ENCODE assay signal across 8 mouse cellular contexts in the genomic region with DNA sequence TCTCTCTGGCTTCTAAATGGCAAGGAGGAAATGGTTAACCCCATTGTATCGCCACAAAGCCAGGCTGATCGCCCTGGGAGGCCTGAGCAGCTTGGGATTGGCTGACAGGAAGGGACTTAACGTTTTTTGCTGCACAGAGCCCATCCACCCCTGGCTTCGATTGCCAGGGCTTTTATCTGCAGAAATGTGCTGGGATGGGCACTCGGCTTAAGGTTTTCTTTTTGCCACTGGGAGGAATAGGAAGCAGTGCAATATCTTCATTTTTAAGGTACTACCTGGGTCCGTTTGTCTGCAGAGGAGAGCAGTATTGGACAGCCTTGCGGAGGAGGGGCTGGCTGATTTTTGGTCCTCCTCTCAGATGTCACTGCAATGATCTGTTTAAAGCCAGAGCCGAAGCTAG.
A peak's percentile ranks its signal among the peaks of the same experiment; 100 is the strongest.
DNase-seq lines count a peak whose midpoint lies in the region; ATAC-seq and TF ChIP-seq lines count a peak whose summit lies in the region.

No protein-coding gene starts in this region.

- no peak for TF ChIP-seq POLR2A in cerebellum, adult 2 months (IDR thresholded peaks at IDR 0.05; ENCODE audit: borderline replicate concordance, insufficient read depth, low read length)

- WGBS in heart, embryonic 13.5 days, result 8% methylated on average over 8 of the region's 8 CpGs
- WGBS in cerebellum, adult 2 months, result 5% methylated on average over 8 of the region's 8 CpGs
- 7% methylated on average over 8 of the region's 8 CpGs for WGBS in forebrain, embryonic 16.5 days
- 4% methylated on average over 8 of the region's 8 CpGs for WGBS in midbrain, embryonic 10.5 days

- no peak for DNase-seq in heart, adult 9 months (ENCODE audit: low spot score in 2 of 2)
- DNase-seq in cerebellum, adult 2 months, result peak; percentile 65 to 68
- DNase-seq in midbrain, embryonic 10.5 days (ENCODE audit: low spot score), result peak; percentile 75
- DNase-seq in urinary bladder, postnatal 36 days (ENCODE audit: low spot score in 2 of 2), result no peak
- DNase-seq in kidney, adult 18-20 months, result no peak
- DNase-seq in layer of hippocampus, postnatal 25 days (ENCODE audit: extremely low spot score in 1 of 2, low spot score in 1 of 2), result no peak

- no peaks in the 10 kb centered on the region for H3K9me3 ChIP-seq in heart, embryonic 13.5 days
- no peaks in the 10 kb centered on the region for H3K9me3 ChIP-seq in forebrain, embryonic 16.5 days (ENCODE audit: control insufficient read depth, low read length)
- peaks cover 8% of the 10 kb centered on the region for H3K9me3 ChIP-seq in midbrain, embryonic 10.5 days (replicated peaks)

- H3K4me3 ChIP-seq in heart, embryonic 13.5 days, result peak overlapping the region; percentile 23; the same call in 1 of the 2 replicates
- H3K4me3 ChIP-seq in cerebellum, adult 2 months (replicated peaks; ENCODE audit: insufficient read depth, low read depth, low read length), result peak overlapping the region; percentile 33
- no peak overlapping the region for H3K4me3 ChIP-seq in forebrain, embryonic 16.5 days (replicated peaks; ENCODE audit: low read length)
- H3K4me3 ChIP-seq in midbrain, embryonic 10.5 days, result peak overlapping the region; percentile 53

- peak overlapping the region; percentile 62 for H3K4me2 ChIP-seq in heart, embryonic 13.5 days
- peak overlapping the region; percentile 4 for H3K4me2 ChIP-seq in forebrain, embryonic 16.5 days (ENCODE audit: low read length)

- H3K4me1 ChIP-seq in heart, embryonic 13.5 days, result no peaks in the 10 kb centered on the region
- H3K4me1 ChIP-seq in cerebellum, adult 2 months (ENCODE audit: control insufficient read depth, insufficient read depth, low read length), result peaks cover 9% of the 10 kb centered on the region; the same call in 1 of the 2 replicates
- H3K4me1 ChIP-seq in forebrain, embryonic 16.5 days (replicated peaks; ENCODE audit: control insufficient read depth, insufficient read depth, low read length), result peaks cover 23% of the 10 kb centered on the region
- peaks cover 49% of the 10 kb centered on the region for H3K4me1 ChIP-seq in midbrain, embryonic 10.5 days

- no peak overlapping the region for H3K27ac ChIP-seq in heart, embryonic 13.5 days (replicated peaks)
- peak overlapping the region; percentile 57 for H3K27ac ChIP-seq in cerebellum, adult 2 months (ENCODE audit: insufficient read depth, low read length)
- no peak overlapping the region for H3K27ac ChIP-seq in forebrain, embryonic 16.5 days (ENCODE audit: low read length)
- H3K27ac ChIP-seq in midbrain, embryonic 10.5 days (replicated peaks), result peak overlapping the region; percentile 85

- no peaks in the 10 kb centered on the region for H3K36me3 ChIP-seq in heart, embryonic 13.5 days
- no peaks in the 10 kb centered on the region for H3K36me3 ChIP-seq in forebrain, embryonic 16.5 days (ENCODE audit: control insufficient read depth, insufficient read depth)
- H3K36me3 ChIP-seq in midbrain, embryonic 10.5 days, result peaks cover 11% of the 10 kb centered on the region

- TF ChIP-seq CTCF in cerebellum, adult 2 months (IDR thresholded peaks at IDR 0.05; ENCODE audit: borderline replicate concordance, insufficient read depth, low read depth, low read length), result no peak

- peak overlapping the region; percentile 40; the same call in 1 of the 2 replicates for H3K9ac ChIP-seq in heart, embryonic 13.5 days
- peak overlapping the region; percentile 5; the same call in 1 of the 2 replicates for H3K9ac ChIP-seq in forebrain, embryonic 16.5 days (replicated peaks; ENCODE audit: low read depth, low read length)

- ATAC-seq in heart, embryonic 13.5 days (ENCODE audit: extremely low read depth, insufficient number of reproducible peaks, low FRiP score, low TSS enrichment), result no peak
- 0 out of 2 replicates have a peak, but pooled peaks have one; percentile 21 for ATAC-seq in forebrain, embryonic 16.5 days

- H3K27me3 ChIP-seq in heart, embryonic 13.5 days (replicated peaks), result no peaks in the 10 kb centered on the region
- no peaks in the 10 kb centered on the region for H3K27me3 ChIP-seq in cerebellum, adult 2 months (ENCODE audit: control insufficient read depth, insufficient read depth, low read length)
- no peaks in the 10 kb centered on the region for H3K27me3 ChIP-seq in forebrain, embryonic 16.5 days (replicated peaks; ENCODE audit: control insufficient read depth, insufficient read depth, low read length)
- no peaks in the 10 kb centered on the region; the same call in 1 of the 2 replicates for H3K27me3 ChIP-seq in midbrain, embryonic 10.5 days (ENCODE audit: low read depth, poor library complexity, severe bottlenecking)

Comparison
In these comparisons a context has a peak if more than half of its experiments do, and no peak if none do; other contexts are left out.
1. H3K27ac ChIP-seq: peak in cerebellum, adult 2 months (single experiment) and midbrain, embryonic 10.5 days (single experiment); none in heart, embryonic 13.5 days (single experiment) and forebrain, embryonic 16.5 days (single experiment).
2. DNase-seq: peak in cerebellum, adult 2 months (2 of 2) and midbrain, embryonic 10.5 days (single experiment); none in heart, adult 9 months (0 of 2), urinary bladder, postnatal 36 days (0 of 2), kidney, adult 18-20 months (single experiment) and layer of hippocampus, postnatal 25 days (0 of 2).